Mouse (Mus musculus): ENCODE results near the gene Gm7137. TPM values are rescaled to one million over a fixed set of nuclear protein-coding genes. Genes with fewer than 3 reads are reported as not detected.

Gene Gm7137
- polyA plus RNA-seq, 1 experiment = not detected

GRCm38 (mm10) chr10:77738929-77739328 is 49.1 kb downstream of the Gm7137 start:
- H3K4me3 ChIP-seq (ENCODE audit: low read depth, low read length) = no peak overlapping the region
- H3K36me3 ChIP-seq (ENCODE audit: control insufficient read depth, insufficient read depth, low read length) = no peaks in the 10 kb centered on the region
- no peaks in the 10 kb centered on the region for H3K4me1 ChIP-seq (ENCODE audit: control insufficient read depth, insufficient read depth, insufficient read length, low read length)
- no peak for TF ChIP-seq POLR2A (IDR thresholded peaks at IDR 0.05; ENCODE audit: low read depth, low read length)
- 79% methylated on average over 4 of the region's 4 CpGs for WGBS
- H3K27ac ChIP-seq (ENCODE audit: insufficient read depth, low read depth, low read length) = no peak overlapping the region
- H3K27me3 ChIP-seq (ENCODE audit: control insufficient read depth, insufficient read depth, low read length) = no peaks in the 10 kb centered on the region

Other genes starting within 250 kb of the Gm7137 start
- 82.9 and 176 TPM in 2 replicates for gene Pttg1ip, start 206.5 kb downstream of the Gm7137 start, polyA plus RNA-seq (2012; rRNA removed)
- 129 and 254 TPM in 2 replicates for gene Sumo3, start 182.1 kb downstream of the Gm7137 start, polyA plus RNA-seq (2012; rRNA removed)
- gene Gm49325, start 182.0 kb downstream of the Gm7137 start, polyA plus RNA-seq (2012; rRNA removed) = not detected in 2 replicates
- 16.5 and 20.9 TPM in 2 replicates for gene Ube2g2, start 165.9 kb downstream of the Gm7137 start, polyA plus RNA-seq (2012; rRNA removed)
- gene Tspear, start 101.6 kb downstream of the Gm7137 start, polyA plus RNA-seq (2012; rRNA removed) = 0.11 and 0.33 TPM in 2 replicates
- gene Gm19402, start 97.4 kb downstream of the Gm7137 start, polyA plus RNA-seq (2012; rRNA removed) = not detected in 2 replicates
- gene Gm9508, start 91.0 kb downstream of the Gm7137 start, polyA plus RNA-seq (2012; rRNA removed) = not detected in 2 replicates
- not detected in 2 replicates for gene Gm10272, start 81.6 kb downstream of the Gm7137 start, polyA plus RNA-seq (2012; rRNA removed)
- gene Gm10024, start 76.7 kb downstream of the Gm7137 start, polyA plus RNA-seq (2012; rRNA removed) = not detected in 2 replicates
- gene Gm10142, start 72.4 kb downstream of the Gm7137 start, polyA plus RNA-seq (2012; rRNA removed) = 0.85 TPM in 1 of 2 replicates, not detected in the other
- gene Krtap12-1, start 67.6 kb downstream of the Gm7137 start, polyA plus RNA-seq (2012; rRNA removed) = not detected in 2 replicates
- gene Gm10100, start 61.7 kb downstream of the Gm7137 start, polyA plus RNA-seq (2012; rRNA removed) = not detected in 2 replicates
- gene Gm18596, start 45.6 kb downstream of the Gm7137 start, polyA plus RNA-seq (2012; rRNA removed) = not detected in 2 replicates
- gene Gm9736, start 36.8 kb downstream of the Gm7137 start, polyA plus RNA-seq (2012; rRNA removed) = not detected in 2 replicates
- not detected in 2 replicates for gene Gm3233, start 28.5 kb downstream of the Gm7137 start, polyA plus RNA-seq (2012; rRNA removed)
- not detected in 2 replicates for gene Gm3238, start 16.9 kb downstream of the Gm7137 start, polyA plus RNA-seq (2012; rRNA removed)
- not detected in 2 replicates for gene Gm7138, start 11.3 kb downstream of the Gm7137 start, polyA plus RNA-seq (2012; rRNA removed)
- not detected in 2 replicates for gene Gm3250, start 5.7 kb downstream of the Gm7137 start, polyA plus RNA-seq (2012; rRNA removed)
- gene Gm9639, start 6.9 kb upstream of the Gm7137 start, polyA plus RNA-seq (2012; rRNA removed) = not detected in 2 replicates
- gene Gm19668, start 10.9 kb upstream of the Gm7137 start, polyA plus RNA-seq (2012; rRNA removed) = not detected in 2 replicates
- not detected in 2 replicates for gene Gm9507, start 23.6 kb upstream of the Gm7137 start, polyA plus RNA-seq (2012; rRNA removed)
- gene Gm2696, start 26.5 kb upstream of the Gm7137 start, polyA plus RNA-seq (2012; rRNA removed) = not detected in 2 replicates
- gene Krtap10-4, start 38.9 kb upstream of the Gm7137 start, polyA plus RNA-seq (2012; rRNA removed) = not detected in 2 replicates
- gene Krtap10-10, start 47.7 kb upstream of the Gm7137 start, polyA plus RNA-seq (2012; rRNA removed) = 0.09 TPM in 1 of 2 replicates, not detected in the other
- not detected in 2 replicates for gene Gm36176, start 58.6 kb upstream of the Gm7137 start, polyA plus RNA-seq (2012; rRNA removed)
- not detected in 2 replicates for gene Gm10318, start 64.7 kb upstream of the Gm7137 start, polyA plus RNA-seq (2012; rRNA removed)
- gene Gm3285, start 73.8 kb upstream of the Gm7137 start, polyA plus RNA-seq (2012; rRNA removed) = not detected in 2 replicates
- gene Lrrc3, start 114.3 kb upstream of the Gm7137 start, polyA plus RNA-seq (2012; rRNA removed) = 4.0 and 5.3 TPM in 2 replicates
- gene Trpm2, start 182.4 kb upstream of the Gm7137 start, polyA plus RNA-seq (2012; rRNA removed) = 1.8 and 3.4 TPM in 2 replicates
- gene 1810043G02Rik, start 190.3 kb upstream of the Gm7137 start, polyA plus RNA-seq (2012; rRNA removed) = 11.0 and 14.6 TPM in 2 replicates
- gene Pfkl, start 221.9 kb upstream of the Gm7137 start, polyA plus RNA-seq (2012; rRNA removed) = 31.2 and 39.0 TPM in 2 replicates

Measured in small intestine, adult 2 months (tissue).